Mouse (Mus musculus): ENCODE data around the gene Hdgfl3.

DNA sequence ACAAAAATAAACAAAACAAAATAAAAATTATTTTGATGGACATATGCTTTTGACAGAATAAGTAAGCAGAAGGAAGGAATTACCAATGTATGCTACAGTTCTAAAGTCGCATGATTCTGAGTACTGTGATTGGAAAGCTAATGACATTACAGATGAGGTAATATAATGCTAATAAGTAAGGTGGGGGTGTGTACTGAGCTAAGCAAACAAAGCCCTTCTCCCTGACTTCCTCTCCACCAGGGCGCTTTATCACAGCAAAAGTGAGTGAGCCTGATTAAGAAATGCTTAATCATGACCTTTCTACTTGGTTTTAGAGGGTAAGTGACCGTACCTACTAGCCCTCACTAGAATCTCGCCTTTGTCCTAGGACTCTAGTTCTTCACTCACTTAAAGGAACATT is 14.0 kb downstream of the Hdgfl3 start:
- TF ChIP-seq POLR2A (IDR thresholded peaks at IDR 0.05; ENCODE audit: extremely low read depth, insufficient read depth, low read length) (no peak), CTCF (IDR thresholded peaks at IDR 0.05; ENCODE audit: low read depth, low read length) (no peak)

All from liver, adult 2 months (tissue).